Mouse (Mus musculus) ES-Bruce4 (cell line): ENCODE data around the gene Sel1l3.

Experiments used
- CTCF ChIP-seq: IDR thresholded peaks from one replicate; pipeline ENCODE4 v1.8.1; 2011; ENCODE audit warnings: low read depth, low read length
- EP300 ChIP-seq: IDR thresholded peaks from 2 replicates; pipeline ENCODE4 v1.6.1; 2011; ENCODE audit warnings: low read depth, low read length; ENCODE audit not compliant: insufficient read depth
- POLR2A ChIP-seq: IDR thresholded peaks from one replicate; pipeline ENCODE4 v1.8.1; 2011; ENCODE audit warnings: low read length; ENCODE audit not compliant: insufficient read depth

DNA sequence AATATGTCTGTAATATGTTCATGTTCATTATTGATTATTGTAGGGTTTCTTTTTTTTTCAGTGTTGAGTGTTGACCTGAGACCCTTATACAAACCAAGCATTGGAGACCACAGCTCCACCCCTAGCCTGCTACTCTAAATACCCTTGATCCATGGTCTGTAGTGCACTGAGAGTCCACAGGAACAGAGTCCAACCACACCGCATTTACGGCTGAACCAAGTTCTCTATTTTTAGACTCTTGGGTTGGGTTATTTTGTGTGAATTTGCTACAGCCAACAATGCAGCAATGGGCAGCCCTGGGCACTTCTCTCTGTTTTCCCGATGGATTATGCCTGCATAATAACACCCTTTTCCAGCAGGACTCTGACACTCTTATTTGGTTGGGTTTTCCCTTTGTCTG, 54.6 kb downstream of the Sel1l3 start:
- TF ChIP-seq POLR2A (no peak), CTCF (no peak), EP300 (no peak)
